Mouse (Mus musculus) lung, embryonic 16.5 days (tissue): ENCODE measurements at regions not wholly inside any gene's neighbourhood (a gene's known extent, or its start where the extent isn't known, plus 50 kb on each side); places are given as distances from the start of the nearest gene placed in this dataset.

ENCODE experiments used
- ATAC-seq: fragments of 200-750 bp; cut with Nextera tagmentation; 2 replicates; pipeline ENCODE4 v1.8.0; 2017; ENCODE audit warnings: low read depth, mild to moderate bottlenecking, moderate library complexity
- H3K27ac ChIP-seq: fragments of 300-500 bp; sonication (generic); 2 replicates; pipeline ENCODE4 v1.5.1; 2014; ENCODE audit warnings: mild to moderate bottlenecking, control low read depth, low read length
- H3K27me3 ChIP-seq: fragments of 300-500 bp; sonication (generic); 2 replicates; pipeline ENCODE4 v1.6.1; 2014; ENCODE audit warnings: low read depth, low read length, mixed read lengths; ENCODE audit not compliant: control insufficient read depth, insufficient read depth
- H3K36me3 ChIP-seq: fragments of 300-500 bp; sonication (generic); 2 replicates; pipeline ENCODE4 v1.6.1; 2014; ENCODE audit warnings: low read length; ENCODE audit not compliant: control insufficient read depth, insufficient read depth
- H3K4me1 ChIP-seq: fragments of 300-500 bp; sonication (generic); replicated peaks from 2 replicates; pipeline ENCODE4 v1.6.1; 2014; ENCODE audit warnings: low read length, mixed read lengths; ENCODE audit not compliant: control insufficient read depth, insufficient read depth
- H3K4me2 ChIP-seq: fragments of 300-500 bp; sonication (generic); 2 replicates; pipeline ENCODE4 v1.6.1; 2014; ENCODE audit warnings: low read depth, low read length, control low read depth
- H3K4me3 ChIP-seq: fragments of 300-500 bp; sonication (generic); 2 replicates; pipeline ENCODE4 v1.5.1; 2014; ENCODE audit warnings: mild to moderate bottlenecking, low read length, control low read depth
- H3K9ac ChIP-seq: fragments of 300-500 bp; sonication (generic); 2 replicates; pipeline ENCODE4 v1.6.1; 2014; ENCODE audit warnings: low read length, control low read depth
- H3K9me3 ChIP-seq: fragments of 300-500 bp; sonication (generic); 2 replicates; pipeline ENCODE4 v1.6.1; 2016; ENCODE audit warnings: low read length; ENCODE audit not compliant: control insufficient read depth
- WGBS: fragments of 180-500 bp; shearing (Covaris S2); extraction: QIAGEN DNeasy Blood & Tissue Kit; methylation state at CpG from one replicate; pipeline ENCODE4 v1.1.7; 2014; 5-methylcytosine and 5-hydroxymethylcytosine counted together

GRCm38 (mm10) chr5:64683419-64683818 lies 119.8 kb upstream of the Klf3 start:
- no peak overlapping the region for H3K4me2 ChIP-seq
- H3K9ac ChIP-seq, result no peak overlapping the region
- no peaks in the 10 kb centered on the region for H3K36me3 ChIP-seq
- H3K27me3 ChIP-seq, result no peaks in the 10 kb centered on the region
- no peak for ATAC-seq
- H3K27ac ChIP-seq, result no peak overlapping the region
- no peaks in the 10 kb centered on the region for H3K9me3 ChIP-seq
- 91% methylated on average over 4 of the region's 4 CpGs for WGBS
- no peak overlapping the region for H3K4me3 ChIP-seq
- H3K4me1 ChIP-seq, result no peaks in the 10 kb centered on the region; the same call in 1 of the 2 replicates

DNA sequence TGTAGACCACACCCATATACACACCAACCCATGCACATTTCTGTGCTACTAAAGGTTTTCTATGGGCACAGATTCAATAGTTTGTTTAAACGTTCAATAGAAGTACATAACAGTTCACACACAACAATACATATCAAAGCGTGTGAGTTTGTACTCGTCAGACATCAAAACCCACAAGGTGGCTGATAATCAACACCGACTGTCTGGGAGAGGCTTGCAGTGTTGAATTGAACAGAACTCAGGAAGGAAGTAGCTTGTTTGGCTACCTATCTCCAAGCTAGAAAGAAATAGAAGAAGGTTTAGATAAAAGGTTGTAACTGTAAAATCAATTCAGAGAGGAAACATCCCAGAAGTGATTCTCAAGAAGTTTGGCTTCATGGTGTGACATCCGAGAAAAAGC lies 118.9 kb upstream of the Klf3 start:
- Histone ChIP-seq H3K9me3 (no peaks in the 10 kb centered on the region), H3K9ac (no peak overlapping the region), H3K4me2 (no peak overlapping the region)

DNA sequence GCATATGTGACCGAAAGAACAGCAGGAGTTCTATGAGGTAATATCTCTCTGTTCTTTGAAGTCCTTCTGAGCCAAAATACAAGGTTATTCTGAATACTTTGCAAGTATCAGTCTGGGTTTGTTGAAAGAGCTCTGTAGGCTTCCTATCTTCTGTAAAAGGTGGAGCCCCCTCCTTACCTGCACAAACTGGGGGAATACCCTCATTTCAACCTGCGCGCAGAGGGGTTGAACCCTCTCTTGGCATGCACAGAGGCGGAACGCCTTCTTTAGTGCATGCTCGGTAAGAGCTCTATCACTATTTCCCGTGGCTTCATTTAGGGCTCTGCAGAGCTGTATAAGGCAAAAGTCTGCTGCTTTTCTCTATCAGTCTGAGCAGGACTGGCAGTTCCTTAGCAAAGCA lies 113.0 kb upstream of the Klf3 start:
- no peak for ATAC-seq
- WGBS, result 82% methylated on average over 7 of the region's 7 CpGs
- H3K4me1 ChIP-seq, result no peaks in the 10 kb centered on the region

More for the DNA sequence above, 118.9 kb upstream of the Klf3 start:
- no peaks in the 10 kb centered on the region; the same call in 1 of the 2 replicates for H3K4me1 ChIP-seq
- no peaks in the 10 kb centered on the region for H3K36me3 ChIP-seq
- 71% methylated on average over 5 of the region's 5 CpGs for WGBS
- H3K27me3 ChIP-seq, result no peaks in the 10 kb centered on the region
- H3K27ac ChIP-seq, result no peak overlapping the region
- no peak for ATAC-seq
- no peak overlapping the region for H3K4me3 ChIP-seq

DNA sequence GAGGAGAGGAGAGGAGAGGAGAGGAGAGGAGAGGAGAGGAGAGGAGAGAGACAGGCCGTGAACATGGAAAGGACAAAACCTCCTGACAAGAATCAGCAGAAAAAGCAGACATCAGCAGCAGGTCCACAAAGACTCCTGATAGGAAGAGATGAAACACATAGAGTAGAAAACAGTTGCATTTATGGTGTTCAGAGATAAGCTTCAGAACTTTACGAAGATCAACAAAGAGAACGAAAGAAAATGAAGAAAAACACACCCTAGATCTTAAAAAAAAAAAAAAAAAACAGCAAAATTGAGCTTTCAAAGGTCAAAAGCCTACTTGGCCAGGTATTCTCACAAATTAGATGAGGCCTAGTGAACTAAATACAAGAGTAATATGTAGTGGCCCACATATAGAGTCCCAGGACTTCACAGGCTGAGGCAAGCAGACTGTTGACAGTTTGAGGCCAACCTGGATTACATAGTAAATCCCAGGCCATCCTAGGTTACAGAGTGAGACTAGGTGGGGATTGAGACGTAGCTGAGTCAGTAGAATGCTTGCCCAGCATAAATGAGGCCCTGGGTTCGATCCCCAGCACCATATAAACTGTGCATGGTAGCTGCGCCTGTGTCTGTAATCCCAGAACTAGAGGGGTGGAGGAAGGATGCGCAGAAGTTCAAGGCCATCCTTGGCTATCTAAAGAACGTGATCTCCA lies 111.6 kb upstream of the Klf3 start:
- H3K27me3 ChIP-seq, result no peaks in the 10 kb centered on the region
- H3K4me2 ChIP-seq, result no peak overlapping the region
- H3K9ac ChIP-seq, result no peak overlapping the region
- ATAC-seq, result no peak
- H3K36me3 ChIP-seq, result no peaks in the 10 kb centered on the region
- 0 out of 2 replicates have a peak, but pooled peaks cover 3% of the 10 kb centered on the region for H3K9me3 ChIP-seq
- WGBS, result 89% methylated on average over 8 of the region's 8 CpGs
- H3K4me3 ChIP-seq, result no peak overlapping the region
- H3K4me1 ChIP-seq, result no peaks in the 10 kb centered on the region
- H3K27ac ChIP-seq, result no peak overlapping the region

More for the DNA sequence above, 113.0 kb upstream of the Klf3 start:
- no peak overlapping the region for H3K9ac ChIP-seq
- no peak overlapping the region for H3K4me3 ChIP-seq
- no peak overlapping the region for H3K27ac ChIP-seq
- H3K27me3 ChIP-seq, result no peaks in the 10 kb centered on the region
- H3K36me3 ChIP-seq, result no peaks in the 10 kb centered on the region
- H3K4me2 ChIP-seq, result no peak overlapping the region
- H3K9me3 ChIP-seq, result 0 out of 2 replicates have a peak, but pooled peaks cover 3% of the 10 kb centered on the region

GRCm38 (mm10) chr5:64692335-64692734 lies 110.9 kb upstream of the Klf3 start:
- no peaks in the 10 kb centered on the region for H3K36me3 ChIP-seq
- H3K4me3 ChIP-seq, result no peak overlapping the region
- H3K27ac ChIP-seq, result no peak overlapping the region
- no peak overlapping the region for H3K9ac ChIP-seq
- 0 out of 2 replicates have a peak, but pooled peaks cover 3% of the 10 kb centered on the region for H3K9me3 ChIP-seq
- 78% methylated on average over 11 of the region's 11 CpGs for WGBS
- ATAC-seq, result no peak
- H3K4me2 ChIP-seq, result no peak overlapping the region
- no peaks in the 10 kb centered on the region for H3K27me3 ChIP-seq
- no peaks in the 10 kb centered on the region for H3K4me1 ChIP-seq

DNA sequence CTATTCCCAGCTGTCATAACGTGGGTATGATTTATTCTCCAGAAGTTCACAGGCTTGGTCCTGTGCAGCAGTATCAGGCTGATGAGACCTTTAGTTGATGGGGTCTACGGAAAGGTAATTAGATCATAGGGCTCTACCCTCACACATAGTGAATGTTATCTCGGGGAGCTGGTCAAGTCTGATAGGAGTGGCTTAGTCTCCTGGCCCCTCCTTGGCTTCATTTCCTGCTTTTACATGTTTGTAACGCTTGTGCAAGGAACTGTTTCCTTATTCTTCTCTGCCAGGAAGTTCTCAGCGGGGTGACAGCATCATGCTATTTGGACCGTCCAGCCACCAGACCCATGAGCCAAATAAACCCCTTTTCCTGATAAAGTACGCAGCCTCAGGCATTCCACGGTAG lies 109.6 kb upstream of the Klf3 start:
- Histone ChIP-seq H3K4me3 (no peak overlapping the region), H3K27me3 (no peaks in the 10 kb centered on the region), H3K4me2 (no peak overlapping the region), H3K9me3 (0 out of 2 replicates have a peak, but pooled peaks cover 3% of the 10 kb centered on the region), H3K36me3 (no peaks in the 10 kb centered on the region), H3K4me1 (peaks cover 1% of the 10 kb centered on the region; the same call in 1 of the 2 replicates), H3K27ac (no peak overlapping the region), H3K9ac (no peak overlapping the region)
- ATAC-seq, result no peak
- WGBS, result 64% methylated on average over 8 of the region's 8 CpGs

DNA sequence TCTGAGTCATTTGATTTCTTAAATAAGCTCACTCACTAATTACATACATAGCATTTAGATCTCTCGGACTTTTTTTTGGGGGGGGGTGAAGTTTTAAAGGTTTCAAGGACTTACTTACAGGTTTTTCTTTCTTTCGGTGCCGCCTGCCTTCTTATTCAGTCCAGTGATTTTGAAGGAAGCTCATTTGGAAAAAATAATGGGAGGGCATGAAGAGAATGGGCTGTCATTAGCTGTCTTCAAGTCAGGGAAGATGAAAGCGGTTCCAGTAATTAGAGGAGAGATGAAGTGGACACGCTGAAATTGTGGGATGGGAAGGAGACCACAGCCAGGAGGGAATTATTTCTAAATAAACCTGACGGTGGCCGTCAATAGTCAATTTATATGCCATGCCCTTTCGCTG lies 108.6 kb upstream of the Klf3 start:
- no peaks in the 10 kb centered on the region for H3K36me3 ChIP-seq
- no peaks in the 10 kb centered on the region for H3K27me3 ChIP-seq
- H3K9ac ChIP-seq, result no peak overlapping the region
- no peak overlapping the region for H3K4me2 ChIP-seq
- peaks cover 8% of the 10 kb centered on the region; the same call in 1 of the 2 replicates for H3K4me1 ChIP-seq
- no peak overlapping the region for H3K4me3 ChIP-seq
- no peak overlapping the region for H3K27ac ChIP-seq
- WGBS, result 82% methylated on average over 8 of the region's 8 CpGs
- no peak for ATAC-seq
- 0 out of 2 replicates have a peak, but pooled peaks cover 3% of the 10 kb centered on the region for H3K9me3 ChIP-seq

- Histone ChIP-seq H3K27me3 (no peaks in the 10 kb centered on the region), H3K36me3 (no peaks in the 10 kb centered on the region), H3K4me2 (no peak overlapping the region), H3K4me1 (peaks cover 13% of the 10 kb centered on the region), H3K9me3 (0 out of 2 replicates have a peak, but pooled peaks cover 3% of the 10 kb centered on the region), H3K27ac (no peak overlapping the region), H3K9ac (no peak overlapping the region), H3K4me3 (no peak overlapping the region)
- 88% methylated on average over 14 of the region's 14 CpGs for WGBS
- ATAC-seq, result no peak
Observed at GRCm38 (mm10) chr5:64696099-64696498, 107.1 kb upstream of the Klf3 start.

DNA sequence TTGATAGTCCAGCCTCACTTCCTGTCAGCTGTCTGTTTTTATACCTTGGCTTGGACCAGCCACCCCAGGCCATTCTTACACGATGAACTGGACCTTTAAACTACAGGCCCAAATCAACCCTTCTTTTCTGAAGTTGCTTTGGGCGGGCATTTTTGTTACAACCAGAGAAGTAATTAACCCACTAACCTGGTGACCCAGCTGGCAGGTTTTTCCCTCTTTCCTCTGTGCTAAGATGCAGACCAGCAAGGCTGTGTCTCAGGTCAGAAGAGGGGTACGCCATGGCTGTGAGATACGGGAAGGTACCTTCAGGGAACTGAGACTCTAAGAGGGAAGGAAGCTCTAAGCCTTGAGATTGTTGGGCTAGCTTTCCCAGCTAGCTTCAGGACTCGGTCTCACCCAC lies 105.7 kb upstream of the Klf3 start:
- no peak for ATAC-seq
- Histone ChIP-seq H3K36me3 (no peaks in the 10 kb centered on the region), H3K27ac (no peak overlapping the region), H3K4me3 (no peak overlapping the region), H3K9ac (no peak overlapping the region), H3K9me3 (0 out of 2 replicates have a peak, but pooled peaks cover 3% of the 10 kb centered on the region), H3K4me1 (peaks cover 25% of the 10 kb centered on the region), H3K27me3 (no peaks in the 10 kb centered on the region), H3K4me2 (no peak overlapping the region)
- WGBS, result 90% methylated on average over 5 of the region's 5 CpGs
